Mouse (Mus musculus): ENCODE data around the gene Olfr700.

- TF ChIP-seq CTCF (IDR thresholded peaks at IDR 0.05; ENCODE audit: extremely low read depth, insufficient read depth, insufficient read length, insufficient replicate concordance) (no peak), POLR2A (IDR thresholded peaks at IDR 0.05; ENCODE audit: low read depth, low read length) (no peak)
Observed at GRCm38 (mm10) chr7:106818414-106818813, 9.8 kb upstream of the Olfr700 start.
